8 mouse cellular contexts compared by ENCODE assay signal in genomic region chr6:124745490-124746295, GRCm38 (mm10). TPM values are rescaled to one million over a fixed set of nuclear protein-coding genes. Genes with fewer than 3 reads are reported as not detected.
DNase-seq lines count a peak whose midpoint lies in the region; ATAC-seq lines count a peak whose summit lies in the region.

No protein-coding gene starts in this region.

- no peaks in the 10 kb centered on the region for H3K27me3 ChIP-seq in hindbrain, embryonic 14.5 days (ENCODE audit: control insufficient read depth, insufficient read depth, low read length)

- ATAC-seq in hindbrain, embryonic 14.5 days (ENCODE audit: low FRiP score) = peak; percentile 88

- peaks cover 67% of the 10 kb centered on the region for H3K36me3 ChIP-seq in hindbrain, embryonic 14.5 days (replicated peaks; ENCODE audit: control insufficient read depth, insufficient read depth)

- H3K9me3 ChIP-seq in hindbrain, embryonic 14.5 days (ENCODE audit: control insufficient read depth, low read length) = no peaks in the 10 kb centered on the region

- H3K4me2 ChIP-seq in hindbrain, embryonic 14.5 days (replicated peaks) = peak overlapping the region; percentile 94

- H3K9ac ChIP-seq in hindbrain, embryonic 14.5 days = peak overlapping the region; percentile 80

- peak; percentile 97 for DNase-seq in R1 (ENCODE audit: low read depth, low spot score)
- peak; percentile 97 for DNase-seq in cerebellum, postnatal 25 days
- peak; percentile 82 to 89 for DNase-seq in frontal cortex, postnatal 25 days (ENCODE audit: low spot score in 2 of 2)
- peak; percentile 97 for DNase-seq in hindbrain, embryonic 14.5 days (ENCODE audit: low spot score)
- DNase-seq in layer of hippocampus, postnatal 25 days (ENCODE audit: extremely low spot score in 1 of 2, low spot score in 1 of 2) = peak; percentile 89 to 90
- peak; percentile 94 for DNase-seq in lung, postnatal 25 days (ENCODE audit: low spot score)
- DNase-seq in retina, adult 2 months (ENCODE audit: low read depth, low spot score) = peak; percentile 90
- DNase-seq in thymus, postnatal 25 days = peak; percentile 95

- peak overlapping the region; percentile 90 for H3K27ac ChIP-seq in hindbrain, embryonic 14.5 days

- peak overlapping the region; percentile 40 for H3K4me3 ChIP-seq in hindbrain, embryonic 14.5 days (replicated peaks; ENCODE audit: low read length)

- peaks cover 18% of the 10 kb centered on the region for H3K4me1 ChIP-seq in hindbrain, embryonic 14.5 days (replicated peaks; ENCODE audit: control insufficient read depth, insufficient read depth, low read length)

- WGBS in hindbrain, embryonic 14.5 days = under 1% methylated on average over 85 of the region's 85 CpGs

RNA-seq across cellular contexts. Expression of gene Grcc10, which starts 4.5 kb away (rescaled TPM):
- 616 and 701 TPM in 2 replicates for polyA plus RNA-seq in hindbrain, embryonic 14.5 days (2014; fragmentation: Nextera tagmentation; extraction: Ambion mirVana)
- 100 to 1,000 TPM; 350 to 372 TPM for total RNA-seq in layer of hippocampus, postnatal 25 days (2021)

RNA-seq across cellular contexts. Expression of gene Ptpn6, which starts 7.2 kb away (rescaled TPM):
- 3.5 and 4.3 TPM in 2 replicates for polyA plus RNA-seq in hindbrain, embryonic 14.5 days (2014; fragmentation: Nextera tagmentation; extraction: Ambion mirVana)
- total RNA-seq in layer of hippocampus, postnatal 25 days (2021) = 1 to 10 TPM; 2.9 to 4.0 TPM

RNA-seq across cellular contexts. Expression of gene Gm45234, which starts 10.1 kb away (rescaled TPM):
- polyA plus RNA-seq in hindbrain, embryonic 14.5 days (2014; fragmentation: Nextera tagmentation; extraction: Ambion mirVana) = not detected in 2 replicates
- under 1 TPM in 1 of 2 experiments, not detected in 1; 0.71 TPM for total RNA-seq in layer of hippocampus, postnatal 25 days (2021)

RNA-seq across cellular contexts. Expression of gene Atn1, which starts 10.6 kb away (rescaled TPM):
- polyA plus RNA-seq in hindbrain, embryonic 14.5 days (2014; fragmentation: Nextera tagmentation; extraction: Ambion mirVana) = 25.9 and 26.0 TPM in 2 replicates
- total RNA-seq in layer of hippocampus, postnatal 25 days (2021) = 100 to 1,000 TPM; 134 to 159 TPM

RNA-seq across cellular contexts. Expression of gene Eno2, which starts 23.8 kb away (rescaled TPM):
- 142 and 174 TPM in 2 replicates for polyA plus RNA-seq in hindbrain, embryonic 14.5 days (2014; fragmentation: Nextera tagmentation; extraction: Ambion mirVana)
- total RNA-seq in layer of hippocampus, postnatal 25 days (2021) = 1,000 to 10,000 TPM in 1 of 2 experiments, 100 to 1,000 TPM in 1; 947 to 1,030 TPM

Comparison
In these comparisons a context has a peak if more than half of its experiments do, and no peak if none do; other contexts are left out.
1. Peak in every context shown above with its lines: DNase-seq, ATAC-seq, H3K4me3 ChIP-seq and H3K27ac ChIP-seq.